Mouse (Mus musculus): ENCODE measurements around the gene Klf16. TPM values are rescaled to one million over a fixed set of nuclear protein-coding genes. Genes with fewer than 3 reads are reported as not detected.

Klf16 gene
- polyA plus RNA-seq, 1 experiment from 2014 or later = 12.1 TPM

GRCm38 (mm10) chr10:80572477-80572876, 4.6 kb downstream of the Klf16 start:
- H3K36me3 ChIP-seq = peaks cover 15% of the 10 kb centered on the region
- H3K27ac ChIP-seq = no peak overlapping the region
- no peak for ATAC-seq (ENCODE audit: insufficient number of reproducible peaks, insufficient read depth, low FRiP score, low TSS enrichment, low read depth)
- H3K9me3 ChIP-seq = no peaks in the 10 kb centered on the region
- H3K27me3 ChIP-seq = no peaks in the 10 kb centered on the region
- peaks cover 61% of the 10 kb centered on the region for H3K4me1 ChIP-seq (replicated peaks)
- 94% methylated on average over 2 of the region's 2 CpGs for WGBS
- no peak overlapping the region for H3K4me2 ChIP-seq
- H3K9ac ChIP-seq (replicated peaks) = no peak overlapping the region
- no peak overlapping the region for H3K4me3 ChIP-seq (replicated peaks)

- no peaks in the 10 kb centered on the region for H3K9me3 ChIP-seq
- H3K36me3 ChIP-seq = peaks cover 16% of the 10 kb centered on the region
- H3K9ac ChIP-seq (replicated peaks) = peak overlapping the region; percentile 51
- peak overlapping the region; percentile 26 for H3K4me3 ChIP-seq (replicated peaks)
- H3K27ac ChIP-seq = peak overlapping the region; percentile 82
- 18% methylated on average over 30 of the region's 30 CpGs for WGBS
- peak; percentile 28; the same call in 1 of the 2 replicates for ATAC-seq (ENCODE audit: insufficient number of reproducible peaks, insufficient read depth, low FRiP score, low TSS enrichment, low read depth)
- peaks cover 66% of the 10 kb centered on the region for H3K4me1 ChIP-seq (replicated peaks)
- no peaks in the 10 kb centered on the region for H3K27me3 ChIP-seq
- H3K4me2 ChIP-seq = peak overlapping the region; percentile 61
Observed at GRCm38 (mm10) chr10:80570871-80571836, 6.0 kb downstream of the Klf16 start.

GRCm38 (mm10) chr10:80570419-80570818, 6.7 kb downstream of the Klf16 start:
- 88% methylated on average over 10 of the region's 10 CpGs for WGBS
- Histone ChIP-seq H3K9me3 (no peaks in the 10 kb centered on the region), H3K27me3 (no peaks in the 10 kb centered on the region), H3K4me1 (replicated peaks) (peaks cover 58% of the 10 kb centered on the region), H3K4me2 (peak overlapping the region; percentile 61), H3K4me3 (replicated peaks) (no peak overlapping the region; the same call in 1 of the 2 replicates), H3K27ac (0 out of 2 replicates have a peak overlapping the region, but pooled peaks have one; percentile 82), H3K36me3 (peaks cover 20% of the 10 kb centered on the region), H3K9ac (replicated peaks) (peak overlapping the region; percentile 51)
- ATAC-seq (ENCODE audit: insufficient number of reproducible peaks, insufficient read depth, low FRiP score, low TSS enrichment, low read depth) = no peak

- Histone ChIP-seq H3K4me2 (peak overlapping the region; percentile 61), H3K9me3 (no peaks in the 10 kb centered on the region), H3K36me3 (peaks cover 23% of the 10 kb centered on the region), H3K27ac (0 out of 2 replicates have a peak overlapping the region, but pooled peaks have one; percentile 29), H3K27me3 (no peaks in the 10 kb centered on the region), H3K4me1 (replicated peaks) (peaks cover 51% of the 10 kb centered on the region), H3K4me3 (replicated peaks) (peak overlapping the region; percentile 9; the same call in 1 of the 2 replicates), H3K9ac (replicated peaks) (no peak overlapping the region)
- WGBS = 32% methylated on average over 10 of the region's 10 CpGs
- ATAC-seq (ENCODE audit: insufficient number of reproducible peaks, insufficient read depth, low FRiP score, low TSS enrichment, low read depth) = no peak
Observed at GRCm38 (mm10) chr10:80569664-80570066, 7.5 kb downstream of the Klf16 start.

- Histone ChIP-seq H3K27me3 (no peaks in the 10 kb centered on the region), H3K4me3 (replicated peaks) (no peak overlapping the region), H3K27ac (no peak overlapping the region), H3K36me3 (peaks cover 23% of the 10 kb centered on the region), H3K4me2 (no peak overlapping the region), H3K4me1 (replicated peaks) (peaks cover 43% of the 10 kb centered on the region), H3K9ac (replicated peaks) (no peak overlapping the region), H3K9me3 (no peaks in the 10 kb centered on the region)
- WGBS = 94% methylated on average over 29 of the region's 29 CpGs
- ATAC-seq (ENCODE audit: insufficient number of reproducible peaks, insufficient read depth, low FRiP score, low TSS enrichment, low read depth) = no peak
Observed at GRCm38 (mm10) chr10:80568876-80569275, 8.2 kb downstream of the Klf16 start.

- Histone ChIP-seq H3K36me3 (peaks cover 23% of the 10 kb centered on the region), H3K9ac (replicated peaks) (no peak overlapping the region), H3K4me1 (replicated peaks) (peaks cover 33% of the 10 kb centered on the region), H3K9me3 (no peaks in the 10 kb centered on the region), H3K4me2 (no peak overlapping the region), H3K4me3 (replicated peaks) (no peak overlapping the region), H3K27ac (no peak overlapping the region), H3K27me3 (no peaks in the 10 kb centered on the region)
- no peak for ATAC-seq (ENCODE audit: insufficient number of reproducible peaks, insufficient read depth, low FRiP score, low TSS enrichment, low read depth)
- WGBS = 28% methylated on average over 17 of the region's 17 CpGs
Observed at GRCm38 (mm10) chr10:80566375-80567092, 10.6 kb downstream of the Klf16 start.

GRCm38 (mm10) chr10:80561116-80561944, 15.8 kb downstream of the Klf16 start, which contains the start of gene Rexo1:
Gene Rexo1, minus strand, starts transcription at chr10:80561560.
- Histone ChIP-seq H3K4me3 (replicated peaks) (peak within 1 kb of the TSS; percentile 95), H3K9ac (replicated peaks) (peak within 1 kb of the TSS; percentile 93), H3K9me3 (no peaks in the 10 kb centered on the region), H3K4me1 (replicated peaks) (peaks cover 27% of the 10 kb centered on the region), H3K4me2 (peak within 1 kb of the TSS; percentile 82), H3K36me3 (peaks cover 8% of the 10 kb centered on the region; the same call in 1 of the 2 replicates), H3K27ac (peak within 1 kb of the TSS; percentile 91), H3K27me3 (no peaks in the 10 kb centered on the region)
- ATAC-seq (ENCODE audit: insufficient number of reproducible peaks, insufficient read depth, low FRiP score, low TSS enrichment, low read depth) = peak; percentile 75
- under 1% methylated on average over 72 of the region's 72 CpGs for WGBS

GRCm38 (mm10) chr10:80560621-80561020, 16.5 kb downstream of the Klf16 start:
- no peak for ATAC-seq (ENCODE audit: insufficient number of reproducible peaks, insufficient read depth, low FRiP score, low TSS enrichment, low read depth)
- Histone ChIP-seq H3K9me3 (no peaks in the 10 kb centered on the region), H3K4me3 (replicated peaks) (peak overlapping the region; percentile 95), H3K9ac (replicated peaks) (peak overlapping the region; percentile 93), H3K4me2 (peak overlapping the region; percentile 82), H3K27me3 (no peaks in the 10 kb centered on the region), H3K36me3 (0 out of 2 replicates have a peak, but pooled peaks cover 4% of the 10 kb centered on the region), H3K4me1 (replicated peaks) (peaks cover 27% of the 10 kb centered on the region), H3K27ac (peak overlapping the region; percentile 91; the same call in 1 of the 2 replicates)
- WGBS = 2% methylated on average over 13 of the region's 13 CpGs

GRCm38 (mm10) chr10:80559431-80559830, 17.7 kb downstream of the Klf16 start:
- 90% methylated on average over 7 of the region's 7 CpGs for WGBS
- H3K9ac ChIP-seq (replicated peaks) = no peak overlapping the region

GRCm38 (mm10) chr10:80557346-80557965, 19.7 kb downstream of the Klf16 start:
- 0 out of 2 replicates have a peak overlapping the region, but pooled peaks have one; percentile 34 for H3K9ac ChIP-seq (replicated peaks)

More at GRCm38 (mm10) chr10:80559431-80559830, 17.7 kb downstream of the Klf16 start:
- no peaks in the 10 kb centered on the region for H3K27me3 ChIP-seq
- ATAC-seq (ENCODE audit: insufficient number of reproducible peaks, insufficient read depth, low FRiP score, low TSS enrichment, low read depth) = no peak
- H3K4me3 ChIP-seq (replicated peaks) = no peak overlapping the region
- H3K36me3 ChIP-seq = no peaks in the 10 kb centered on the region
- no peaks in the 10 kb centered on the region for H3K9me3 ChIP-seq
- H3K4me2 ChIP-seq = peak overlapping the region; percentile 9; the same call in 1 of the 2 replicates
- peaks cover 27% of the 10 kb centered on the region for H3K4me1 ChIP-seq (replicated peaks)
- H3K27ac ChIP-seq = no peak overlapping the region

More at GRCm38 (mm10) chr10:80557346-80557965, 19.7 kb downstream of the Klf16 start:
- Histone ChIP-seq H3K36me3 (no peaks in the 10 kb centered on the region), H3K9me3 (no peaks in the 10 kb centered on the region), H3K4me3 (replicated peaks) (no peak overlapping the region), H3K27ac (no peak overlapping the region), H3K27me3 (no peaks in the 10 kb centered on the region), H3K4me1 (replicated peaks) (peaks cover 26% of the 10 kb centered on the region), H3K4me2 (no peak overlapping the region)
- no peak for ATAC-seq (ENCODE audit: insufficient number of reproducible peaks, insufficient read depth, low FRiP score, low TSS enrichment, low read depth)
- 39% methylated on average over 5 of the region's 5 CpGs for WGBS
